10 mouse cellular contexts compared by ENCODE assay signal in the genomic region with DNA sequence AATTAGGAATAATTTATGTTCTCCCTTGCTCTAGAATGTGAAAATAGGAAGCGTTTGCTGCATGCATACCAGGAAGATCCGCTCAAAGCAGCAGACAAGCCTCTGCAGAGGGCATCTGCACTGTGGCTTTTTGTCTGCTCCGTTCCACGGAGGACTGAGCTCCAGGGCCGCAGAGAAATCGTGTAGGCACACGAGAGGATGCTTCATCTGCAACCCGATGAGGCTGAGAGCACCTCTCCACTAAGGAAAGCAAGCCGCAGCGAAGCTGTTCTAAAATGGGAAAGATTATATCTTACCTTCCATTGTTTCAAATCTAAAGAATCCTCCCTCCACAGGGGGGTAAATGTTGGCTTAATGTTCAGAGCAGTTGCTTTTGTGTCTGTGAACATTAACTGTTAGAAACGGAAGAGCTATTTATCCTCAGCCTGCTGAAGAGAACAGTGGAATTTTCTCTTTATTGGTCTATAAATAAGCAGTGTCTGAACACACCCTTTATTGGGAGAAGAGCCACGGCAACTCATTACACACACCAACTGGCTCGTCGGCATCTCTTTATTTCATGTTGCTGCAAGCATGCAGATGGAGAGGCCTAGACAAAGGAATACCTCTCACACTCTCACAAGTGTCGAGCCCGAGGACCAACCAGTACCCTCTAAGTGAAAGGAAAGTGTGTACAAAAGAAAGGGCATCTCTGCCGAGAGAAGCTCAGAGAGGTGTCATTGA.
DNase-seq lines count a peak whose midpoint lies in the region; ATAC-seq lines count a peak whose summit lies in the region.
"Had no signal": no experiment of that assay in that cellular context is flagged by ENCODE, and none has a peak within 500 bp of the region (broad histone marks: within the 10 kb centered on the region; RNA-seq: fewer than 3 reads in every experiment).

No protein-coding gene starts in this region.

- H3K4me1 ChIP-seq in heart, embryonic 16.5 days (ENCODE audit: control insufficient read depth, insufficient read depth, low read length), result no peaks in the 10 kb centered on the region
- H3K4me1 ChIP-seq in heart, embryonic 12.5 days (replicated peaks), result no peaks in the 10 kb centered on the region
- H3K4me1 ChIP-seq in midbrain, embryonic 13.5 days (replicated peaks), result peaks cover 25% of the 10 kb centered on the region
- peaks cover 19% of the 10 kb centered on the region for H3K4me1 ChIP-seq in midbrain, embryonic 10.5 days
- H3K4me1 ChIP-seq in hindbrain, embryonic 16.5 days (ENCODE audit: control insufficient read depth, insufficient read depth, low read depth, low read length), result peaks cover 14% of the 10 kb centered on the region
- H3K4me1 ChIP-seq in neural tube, embryonic 14.5 days (ENCODE audit: control insufficient read depth, insufficient read depth, low read length), result peaks cover 25% of the 10 kb centered on the region

- WGBS in heart, embryonic 16.5 days, result 52% methylated on average over 17 of the region's 17 CpGs
- WGBS in heart, embryonic 12.5 days, result 67% methylated on average over 17 of the region's 17 CpGs
- 45% methylated on average over 17 of the region's 17 CpGs for WGBS in midbrain, embryonic 13.5 days
- WGBS in midbrain, embryonic 10.5 days, result 78% methylated on average over 17 of the region's 17 CpGs
- WGBS in hindbrain, embryonic 16.5 days, result 31% methylated on average over 17 of the region's 17 CpGs
- 9% methylated on average over 17 of the region's 17 CpGs for WGBS in neural tube, embryonic 14.5 days

- H3K4me2 ChIP-seq in heart, embryonic 16.5 days (ENCODE audit: low read depth, low read length), result peak overlapping the region; percentile 31
- H3K4me2 ChIP-seq in heart, embryonic 12.5 days, result no peak overlapping the region
- H3K4me2 ChIP-seq in midbrain, embryonic 13.5 days (replicated peaks), result no peak overlapping the region
- H3K4me2 ChIP-seq in hindbrain, embryonic 16.5 days (ENCODE audit: low read length), result peak overlapping the region; percentile 7; the same call in 1 of the 2 replicates
- peak overlapping the region; percentile 23; the same call in 1 of the 2 replicates for H3K4me2 ChIP-seq in neural tube, embryonic 14.5 days (ENCODE audit: low read depth, low read length)
- H3K4me2 ChIP-seq: limb, embryonic 12.5 days had no signal

- no peaks in the 10 kb centered on the region for H3K27me3 ChIP-seq in heart, embryonic 16.5 days (ENCODE audit: control insufficient read depth, insufficient read depth, low read length)
- H3K27me3 ChIP-seq in heart, embryonic 12.5 days (replicated peaks), result no peaks in the 10 kb centered on the region
- H3K27me3 ChIP-seq in midbrain, embryonic 13.5 days, result no peaks in the 10 kb centered on the region
- no peaks in the 10 kb centered on the region for H3K27me3 ChIP-seq in midbrain, embryonic 10.5 days (ENCODE audit: low read depth, poor library complexity, severe bottlenecking)
- no peaks in the 10 kb centered on the region for H3K27me3 ChIP-seq in hindbrain, embryonic 16.5 days (replicated peaks; ENCODE audit: control insufficient read depth, insufficient read depth, low read length)
- H3K27me3 ChIP-seq in neural tube, embryonic 14.5 days (ENCODE audit: control insufficient read depth, insufficient read depth, low read length), result no peaks in the 10 kb centered on the region

- H3K9me3 ChIP-seq in heart, embryonic 16.5 days (replicated peaks; ENCODE audit: control insufficient read depth, low read length), result no peaks in the 10 kb centered on the region
- H3K9me3 ChIP-seq in heart, embryonic 12.5 days (replicated peaks), result no peaks in the 10 kb centered on the region
- H3K9me3 ChIP-seq in midbrain, embryonic 13.5 days, result no peaks in the 10 kb centered on the region
- H3K9me3 ChIP-seq in midbrain, embryonic 10.5 days (replicated peaks), result no peaks in the 10 kb centered on the region
- no peaks in the 10 kb centered on the region for H3K9me3 ChIP-seq in hindbrain, embryonic 16.5 days (ENCODE audit: control insufficient read depth, low read length)
- no peaks in the 10 kb centered on the region for H3K9me3 ChIP-seq in neural tube, embryonic 14.5 days (ENCODE audit: control insufficient read depth, low read length)
- H3K9me3 ChIP-seq: limb, embryonic 12.5 days had no signal

- H3K27ac ChIP-seq in heart, embryonic 16.5 days (ENCODE audit: low read length), result peak overlapping the region; percentile 7; the same call in 1 of the 2 replicates
- H3K27ac ChIP-seq in heart, embryonic 12.5 days (ENCODE audit: poor library complexity, severe bottlenecking), result no peak overlapping the region
- peak overlapping the region; percentile 35 for H3K27ac ChIP-seq in midbrain, embryonic 13.5 days
- no peak overlapping the region for H3K27ac ChIP-seq in midbrain, embryonic 10.5 days (replicated peaks)
- H3K27ac ChIP-seq in hindbrain, embryonic 16.5 days (ENCODE audit: low read depth, low read length), result peak overlapping the region; percentile 49
- H3K27ac ChIP-seq in neural tube, embryonic 14.5 days (ENCODE audit: low read depth, low read length), result peak overlapping the region; percentile 76
- H3K27ac ChIP-seq: limb, embryonic 12.5 days had no signal

- no peak overlapping the region for H3K9ac ChIP-seq in heart, embryonic 16.5 days (ENCODE audit: low read length)
- no peak overlapping the region for H3K9ac ChIP-seq in heart, embryonic 12.5 days
- 0 out of 2 replicates have a peak overlapping the region, but pooled peaks have one; percentile 2 for H3K9ac ChIP-seq in midbrain, embryonic 13.5 days (replicated peaks)
- no peak overlapping the region for H3K9ac ChIP-seq in hindbrain, embryonic 16.5 days (ENCODE audit: low read depth, low read length)
- H3K9ac ChIP-seq in neural tube, embryonic 14.5 days (replicated peaks; ENCODE audit: low read depth, low read length), result peak overlapping the region; percentile 18
- H3K9ac ChIP-seq: limb, embryonic 12.5 days had no signal

- 0 out of 2 replicates have a peak, but pooled peaks have one; percentile 41 for ATAC-seq in heart, embryonic 16.5 days (replicated peaks; ENCODE audit: extremely low read depth, insufficient read depth, low FRiP score)
- ATAC-seq in heart, embryonic 12.5 days (ENCODE audit: insufficient number of reproducible peaks, low FRiP score), result no peak
- 0 out of 2 replicates have a peak, but pooled peaks have one; percentile 35 for ATAC-seq in midbrain, embryonic 13.5 days
- peak; percentile 55 for ATAC-seq in hindbrain, embryonic 16.5 days
- peak; percentile 65 for ATAC-seq in neural tube, embryonic 14.5 days (ENCODE audit: low read depth)

- no peaks in the 10 kb centered on the region for H3K36me3 ChIP-seq in heart, embryonic 16.5 days (ENCODE audit: control insufficient read depth, insufficient read depth)
- no peaks in the 10 kb centered on the region for H3K36me3 ChIP-seq in heart, embryonic 12.5 days
- H3K36me3 ChIP-seq in midbrain, embryonic 13.5 days, result no peaks in the 10 kb centered on the region
- H3K36me3 ChIP-seq in midbrain, embryonic 10.5 days, result no peaks in the 10 kb centered on the region
- H3K36me3 ChIP-seq in hindbrain, embryonic 16.5 days (ENCODE audit: control insufficient read depth, insufficient read depth, low read length), result no peaks in the 10 kb centered on the region
- no peaks in the 10 kb centered on the region for H3K36me3 ChIP-seq in neural tube, embryonic 14.5 days (ENCODE audit: control insufficient read depth, insufficient read depth, low read length)
- H3K36me3 ChIP-seq: limb, embryonic 12.5 days had no signal

- H3K4me3 ChIP-seq in heart, embryonic 16.5 days (ENCODE audit: low read length), result no peak overlapping the region
- no peak overlapping the region for H3K4me3 ChIP-seq in heart, embryonic 12.5 days
- no peak overlapping the region for H3K4me3 ChIP-seq in midbrain, embryonic 13.5 days (replicated peaks)
- H3K4me3 ChIP-seq in midbrain, embryonic 10.5 days, result no peak overlapping the region
- no peak overlapping the region for H3K4me3 ChIP-seq in hindbrain, embryonic 16.5 days (ENCODE audit: low read length)
- no peak overlapping the region for H3K4me3 ChIP-seq in neural tube, embryonic 14.5 days (ENCODE audit: low read depth, low read length)
- H3K4me3 ChIP-seq: limb, embryonic 12.5 days had no signal

- DNase-seq in midbrain, embryonic 10.5 days (ENCODE audit: low spot score), result no peak
- no peak for DNase-seq in spleen, postnatal 36 days (ENCODE audit: low spot score in 2 of 2)
- no peak for DNase-seq in thymus, postnatal 14 days
- DNase-seq: thymus, adult 18-20 months had no signal

Comparison
In these comparisons a context has a peak if more than half of its experiments do, and no peak if none do; other contexts are left out.
1. H3K27ac ChIP-seq: peak in heart, embryonic 16.5 days (single experiment), midbrain, embryonic 13.5 days (single experiment), hindbrain, embryonic 16.5 days (single experiment) and neural tube, embryonic 14.5 days (single experiment); none in heart, embryonic 12.5 days (single experiment) and midbrain, embryonic 10.5 days (single experiment).
2. H3K4me2 ChIP-seq: peak in heart, embryonic 16.5 days (single experiment), hindbrain, embryonic 16.5 days (single experiment) and neural tube, embryonic 14.5 days (single experiment); none in heart, embryonic 12.5 days (single experiment) and midbrain, embryonic 13.5 days (single experiment).
3. H3K9ac ChIP-seq: peak in midbrain, embryonic 13.5 days (single experiment) and neural tube, embryonic 14.5 days (single experiment); none in heart, embryonic 16.5 days (single experiment), heart, embryonic 12.5 days (single experiment) and hindbrain, embryonic 16.5 days (single experiment).